Mouse (Mus musculus): ENCODE data around the gene Rpl9-ps1. TPM values are rescaled to one million over a fixed set of nuclear protein-coding genes. Genes with fewer than 3 reads are reported as not detected.

Rpl9-ps1 gene
- not detected for total RNA-seq (2021)

DNA sequence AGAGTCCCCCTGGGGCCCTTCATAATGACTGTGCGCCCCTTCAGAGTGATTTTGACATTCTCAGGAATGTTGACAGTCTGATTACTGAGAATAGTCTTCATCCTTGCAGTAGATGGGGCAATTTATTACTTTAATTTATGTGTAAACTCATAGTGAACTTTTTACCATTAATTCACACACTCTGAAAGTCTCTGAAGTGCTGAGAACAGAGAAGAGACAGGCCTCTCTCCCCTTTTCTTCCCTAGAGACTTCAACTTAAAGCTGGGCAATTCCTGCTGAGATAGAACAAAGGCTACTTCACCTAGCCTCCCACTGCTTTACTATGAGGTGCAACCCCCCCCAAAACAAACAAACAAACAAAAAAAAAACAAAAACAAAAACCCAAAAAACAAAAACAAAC, at the start of gene Rpl9-ps1:
Rpl9-ps1 (minus strand) TSS at position 101 of the 400 bp plus-strand sequence.
- no peak for DNase-seq (ENCODE audit: extremely low spot score in 1 of 2, low spot score in 2 of 2)
- intact Hi-C loops (cut with DNase I), result no loop called here

DNA sequence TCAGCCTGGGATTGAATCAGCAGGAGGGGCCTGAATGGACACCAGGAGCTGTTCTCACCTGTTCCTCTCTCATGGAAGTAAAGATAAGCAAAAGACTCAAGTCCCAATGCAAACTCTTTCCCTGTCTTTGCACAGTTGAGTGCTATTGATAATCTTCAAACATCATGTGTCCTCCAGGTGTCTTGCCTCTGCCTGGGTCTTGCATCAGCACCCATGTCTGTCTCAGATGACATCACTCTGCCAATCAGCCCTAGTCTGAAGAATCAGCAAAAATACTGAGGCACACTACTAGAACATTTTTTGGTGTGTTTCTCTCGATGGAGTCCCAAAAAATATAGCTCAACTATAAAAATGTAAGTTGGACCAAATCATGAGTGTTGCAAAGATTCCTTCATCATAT, 46.6 kb upstream of the Rpl9-ps1 start:
- intact Hi-C loops (cut with DNase I), result no loop called here
- DNase-seq (ENCODE audit: extremely low spot score in 1 of 2, low spot score in 2 of 2), result no peak

DNA sequence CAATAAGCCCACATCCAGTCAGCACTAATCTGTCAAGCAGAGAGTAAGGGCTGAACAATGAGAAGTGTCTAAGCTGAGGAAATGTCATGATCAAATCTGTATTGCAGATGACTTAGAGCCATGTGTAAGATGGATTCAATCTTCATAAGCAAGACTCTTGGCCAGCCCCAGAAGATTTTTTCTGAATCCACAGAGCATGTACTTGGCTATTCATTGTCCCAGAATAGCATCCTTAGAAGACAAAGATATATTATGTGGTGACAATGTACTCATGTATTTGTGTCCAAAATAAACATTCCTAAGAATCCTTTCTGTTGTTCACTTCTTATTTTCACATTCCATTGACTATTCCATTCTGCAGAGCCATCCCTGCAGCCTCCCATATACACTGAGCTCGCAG, 44.5 kb upstream of the Rpl9-ps1 start:
- intact Hi-C loops (cut with DNase I), result no loop called here
- no peak for DNase-seq (ENCODE audit: extremely low spot score in 1 of 2, low spot score in 2 of 2)

DNA sequence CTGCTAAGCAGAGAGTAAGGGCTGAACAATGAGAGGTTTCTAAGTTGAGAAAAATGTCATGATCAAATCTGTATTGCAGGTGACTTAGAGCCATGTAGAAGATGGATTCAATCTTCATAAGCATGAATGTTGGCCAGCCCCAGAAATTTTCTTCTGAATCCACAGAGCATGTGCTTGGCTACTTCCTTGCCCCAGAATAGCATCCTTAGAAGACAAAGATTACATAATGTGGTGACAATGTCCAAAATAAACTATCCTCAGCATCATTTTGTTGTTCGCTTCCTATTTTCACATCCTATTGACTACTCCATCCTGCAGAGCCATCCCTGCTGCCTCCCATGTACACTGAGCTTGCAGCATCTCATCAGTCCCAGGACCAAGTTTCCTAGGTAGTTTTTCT, 30.2 kb upstream of the Rpl9-ps1 start:
- intact Hi-C loops (cut with DNase I), result loop anchor here (2.0 kb wide), 1 partner anchor 21 kb away; no protein-coding TSS in a partner anchor
- DNase-seq (ENCODE audit: extremely low spot score in 1 of 2, low spot score in 2 of 2), result no peak

DNA sequence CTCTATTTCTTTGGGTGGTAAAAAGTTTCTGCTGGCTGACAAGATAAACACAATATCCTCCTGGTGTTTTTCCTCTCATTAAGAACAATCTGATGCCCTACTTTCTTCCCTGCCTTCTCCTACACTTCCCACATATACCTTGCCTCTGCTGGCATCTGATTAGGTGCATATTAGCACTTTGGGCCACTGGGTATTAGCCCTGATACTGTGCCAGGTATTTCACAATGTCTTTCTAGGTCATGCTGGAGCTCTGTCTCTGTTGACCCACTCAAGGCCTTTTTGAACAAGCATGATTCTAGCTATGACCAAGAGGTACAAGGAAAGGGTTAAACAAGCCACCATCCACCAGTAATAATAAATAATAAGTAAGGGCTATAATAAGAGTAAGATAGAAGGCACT, 26.3 kb upstream of the Rpl9-ps1 start:
- no peak for DNase-seq (ENCODE audit: extremely low spot score in 1 of 2, low spot score in 2 of 2)
- intact Hi-C loops (cut with DNase I), result no loop called here

DNA sequence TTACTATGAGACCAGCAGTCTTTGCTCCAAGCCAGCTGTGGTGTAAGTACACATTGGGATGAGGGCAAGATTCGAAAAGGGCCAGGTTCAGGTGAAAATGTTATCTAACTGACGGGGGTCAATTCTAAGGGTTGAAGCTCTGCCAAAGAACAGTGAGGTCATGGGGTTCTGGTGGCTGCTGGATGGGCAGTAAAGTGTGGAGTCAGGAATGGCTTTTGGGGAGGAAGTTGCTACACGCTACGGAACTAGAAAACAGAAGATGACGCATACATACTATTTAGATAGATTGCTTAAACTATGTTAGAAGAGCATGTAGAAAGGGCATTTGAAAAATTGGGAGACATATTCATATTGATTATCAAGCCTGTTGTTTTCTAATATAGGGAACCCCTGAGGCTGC, 18.1 kb upstream of the Rpl9-ps1 start:
- intact Hi-C loops (cut with DNase I), result no loop called here
- no peak for DNase-seq (ENCODE audit: extremely low spot score in 1 of 2, low spot score in 2 of 2)

DNA sequence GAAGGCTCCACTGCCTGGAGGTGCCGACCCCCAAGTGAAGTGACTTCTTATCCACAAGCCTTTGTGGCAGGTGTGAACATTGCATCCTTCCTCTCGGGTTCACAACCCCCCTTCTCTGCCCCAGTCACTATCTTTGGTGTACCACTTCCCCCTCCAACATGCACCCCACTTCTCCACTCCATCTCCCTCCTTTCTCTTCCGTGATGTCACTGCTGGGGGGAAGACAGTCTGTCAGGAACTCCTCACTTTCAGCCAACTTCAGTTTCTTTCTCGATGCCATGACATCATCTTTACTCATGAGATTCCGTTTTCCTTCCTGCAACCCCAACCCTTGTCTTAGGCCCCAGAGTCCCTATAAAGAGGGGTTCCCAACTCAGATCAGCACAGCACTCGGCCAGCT, 16.8 kb upstream of the Rpl9-ps1 start, which contains the start of gene Ccl4:
Ccl4 (plus strand) TSS at position 381 of the 400 bp plus-strand sequence.
- intact Hi-C loops (cut with DNase I), result no loop called here
- no peak for DNase-seq (ENCODE audit: extremely low spot score in 1 of 2, low spot score in 2 of 2)

DNA sequence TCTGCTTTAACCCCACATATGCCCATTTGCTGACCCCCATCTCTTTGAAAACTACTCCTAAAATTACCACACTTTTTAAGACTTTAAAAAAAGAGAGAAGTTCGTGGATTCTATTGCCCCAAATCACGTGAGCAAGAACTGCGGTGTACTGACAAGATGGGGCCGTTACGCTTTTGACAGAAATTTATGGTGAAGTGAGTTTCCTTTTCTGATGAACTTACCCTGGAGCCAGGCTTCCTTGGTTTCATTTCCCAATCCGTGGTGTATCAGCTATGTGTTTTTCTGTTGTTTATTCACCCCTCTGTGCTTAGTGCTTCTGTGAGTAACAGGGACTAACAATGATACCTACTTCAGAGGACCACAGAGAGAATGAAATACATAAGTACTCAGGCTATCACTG, 13.4 kb upstream of the Rpl9-ps1 start:
- intact Hi-C loops (cut with DNase I), result no loop called here
- no peak for DNase-seq (ENCODE audit: extremely low spot score in 1 of 2, low spot score in 2 of 2)

DNA sequence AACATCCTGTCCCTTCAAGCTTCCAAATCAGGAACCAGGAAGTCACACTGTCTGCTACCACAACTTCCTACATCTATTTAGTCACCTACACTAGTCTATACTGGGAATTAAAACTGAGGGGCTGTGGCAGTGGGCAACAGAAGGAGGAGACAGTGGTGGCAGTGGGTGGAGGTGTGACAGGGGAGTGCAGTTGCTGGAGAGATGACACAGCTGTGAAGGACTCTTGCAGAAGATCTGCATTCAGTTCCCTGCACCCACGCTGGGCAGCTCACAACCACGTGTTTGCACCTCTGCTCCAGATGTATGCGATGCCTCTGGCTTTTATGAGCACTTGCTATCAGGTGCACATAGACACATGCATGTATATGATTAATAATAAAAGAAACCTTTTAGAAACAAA, 12.1 kb upstream of the Rpl9-ps1 start:
- DNase-seq (ENCODE audit: extremely low spot score in 1 of 2, low spot score in 2 of 2), result no peak
- intact Hi-C loops (cut with DNase I), result no loop called here

DNA sequence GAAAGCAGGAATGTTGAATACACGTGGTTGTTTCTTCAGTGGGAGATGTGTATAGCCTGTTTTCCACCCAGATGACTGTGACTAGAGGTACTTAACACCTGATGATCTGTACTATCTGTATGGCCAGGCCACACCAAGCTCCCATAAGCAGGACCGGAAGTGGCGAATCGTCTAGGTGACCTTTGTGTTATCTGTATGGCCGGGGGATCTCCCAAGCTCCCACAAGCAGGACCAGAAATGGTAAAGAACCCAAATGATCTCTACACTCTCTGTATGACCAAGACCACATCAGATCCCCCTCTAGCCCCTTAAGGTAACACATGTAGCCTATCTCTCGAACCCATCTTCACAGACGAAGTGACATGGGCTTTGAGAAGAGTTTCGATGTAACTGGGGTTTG, 9.2 kb upstream of the Rpl9-ps1 start:
- no peak for DNase-seq (ENCODE audit: extremely low spot score in 1 of 2, low spot score in 2 of 2)
- intact Hi-C loops (cut with DNase I), result loop anchor here (5.0 kb wide), 1 partner anchor 48 kb away; the partner anchor contains the start of gene Wfdc17

DNA sequence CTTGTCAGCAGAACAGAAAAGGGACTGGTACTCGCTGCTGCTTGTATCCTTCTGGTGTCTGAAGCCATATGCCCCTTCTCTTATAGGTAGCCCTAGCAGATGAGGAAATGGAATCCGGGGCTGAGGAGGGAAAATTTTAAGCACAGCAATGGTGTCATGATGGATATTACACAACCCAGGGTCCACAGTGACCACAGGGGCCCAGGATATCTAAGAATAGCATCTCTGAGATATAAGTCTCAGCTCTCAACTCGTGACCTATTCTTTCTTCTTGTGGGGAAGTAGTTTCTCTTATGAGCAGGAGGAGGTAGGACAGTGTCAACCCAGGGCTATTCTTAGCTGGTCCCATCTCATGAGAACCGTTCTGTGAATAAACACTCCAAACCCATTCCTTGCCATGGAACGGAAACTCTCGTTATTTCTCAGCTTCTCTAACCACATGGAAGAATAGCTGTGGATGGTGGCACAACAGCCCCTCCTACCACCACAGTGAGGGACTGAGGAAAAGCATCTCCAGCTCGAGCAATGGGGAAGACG, 4.0 kb upstream of the Rpl9-ps1 start, which contains the start of gene Ccl3:
Ccl3 (minus strand) TSS at position 51 of the 537 bp plus-strand sequence.
- DNase-seq (ENCODE audit: extremely low spot score in 1 of 2, low spot score in 2 of 2), result no peak
- intact Hi-C loops (cut with DNase I), result no loop called here

DNA sequence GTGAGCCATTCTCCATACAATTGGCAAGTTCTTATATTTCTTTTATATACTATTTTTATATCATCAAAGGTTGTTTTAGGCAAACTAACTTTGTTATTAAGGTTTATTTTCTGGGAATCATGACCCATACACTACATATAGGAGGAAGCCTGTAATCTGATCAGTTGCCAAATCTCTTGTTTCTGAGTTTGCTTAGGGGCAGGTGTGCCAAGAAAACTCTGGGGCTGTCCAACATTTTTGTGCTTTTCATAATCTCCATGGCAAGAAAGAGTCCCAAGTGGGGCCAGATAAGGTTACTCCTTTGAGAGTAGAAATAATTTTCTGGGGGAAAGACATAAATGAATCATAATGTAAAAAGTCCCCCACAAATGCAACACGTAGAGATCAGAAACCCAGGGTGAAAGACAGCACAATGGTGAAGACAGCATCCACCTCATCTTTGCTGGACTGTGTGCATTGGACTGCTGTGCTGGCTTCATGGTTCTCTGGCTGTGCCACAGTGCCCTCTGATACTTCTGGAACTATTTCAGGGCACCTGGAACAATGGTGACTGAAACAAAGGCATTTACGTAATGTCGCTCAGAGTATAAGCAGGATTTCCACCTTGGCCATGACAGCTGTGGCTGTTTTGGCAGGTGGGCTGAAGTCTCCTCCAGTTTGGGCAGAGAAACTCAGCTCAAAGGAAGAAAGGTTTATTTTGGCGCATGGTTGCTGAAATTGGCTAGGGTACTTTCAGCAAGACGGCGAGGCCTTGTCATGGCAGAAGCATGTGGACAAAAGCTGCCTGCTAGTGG, 1.1 kb upstream of the Rpl9-ps1 start:
- DNase-seq (ENCODE audit: extremely low spot score in 1 of 2, low spot score in 2 of 2), result no peak
- intact Hi-C loops (cut with DNase I), result no loop called here

DNA sequence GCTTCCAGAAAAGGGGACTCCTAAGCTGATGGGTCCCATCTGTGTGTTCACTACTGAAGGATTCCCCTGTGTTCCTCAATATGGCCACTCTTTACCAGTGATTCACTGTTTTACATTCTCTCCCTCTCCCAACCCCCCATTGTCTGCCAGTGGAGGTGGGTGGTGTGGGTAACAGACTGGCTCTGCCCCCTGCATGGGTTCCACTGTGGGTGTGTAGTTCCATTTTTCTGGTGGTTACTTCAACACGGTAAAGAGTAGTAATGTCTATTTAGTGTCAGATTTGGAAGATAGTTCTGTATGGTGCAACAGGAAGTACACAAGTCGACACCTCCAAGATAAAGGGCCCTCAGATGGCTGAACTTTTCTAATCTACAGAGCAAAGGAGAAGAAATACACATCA, 4.2 kb downstream of the Rpl9-ps1 start:
- DNase-seq (ENCODE audit: extremely low spot score in 1 of 2, low spot score in 2 of 2), result no peak
- intact Hi-C loops (cut with DNase I), result no loop called here

DNA sequence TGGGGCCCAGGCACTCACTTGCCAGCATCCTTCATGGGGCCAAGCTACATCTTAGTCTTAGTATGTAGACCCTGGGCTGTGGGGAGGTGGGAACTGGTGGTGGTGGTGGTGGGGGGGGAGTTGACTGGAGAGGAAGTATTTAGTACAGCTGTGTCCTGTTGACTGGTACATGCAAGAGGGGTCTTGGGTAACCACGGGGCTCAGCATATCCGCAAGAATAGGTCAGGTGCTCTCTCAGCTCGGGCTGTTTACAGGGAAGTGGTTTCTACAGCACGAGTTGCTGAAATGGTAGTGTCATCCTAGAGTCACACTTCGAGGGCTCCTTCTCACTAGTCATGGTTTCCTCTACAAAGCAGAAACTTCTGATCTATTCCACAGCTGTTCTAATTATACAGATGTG, 5.3 kb downstream of the Rpl9-ps1 start:
- DNase-seq (ENCODE audit: extremely low spot score in 1 of 2, low spot score in 2 of 2), result peak in 1 of 2 experiments; percentile 20
- intact Hi-C loops (cut with DNase I), result no loop called here

DNA sequence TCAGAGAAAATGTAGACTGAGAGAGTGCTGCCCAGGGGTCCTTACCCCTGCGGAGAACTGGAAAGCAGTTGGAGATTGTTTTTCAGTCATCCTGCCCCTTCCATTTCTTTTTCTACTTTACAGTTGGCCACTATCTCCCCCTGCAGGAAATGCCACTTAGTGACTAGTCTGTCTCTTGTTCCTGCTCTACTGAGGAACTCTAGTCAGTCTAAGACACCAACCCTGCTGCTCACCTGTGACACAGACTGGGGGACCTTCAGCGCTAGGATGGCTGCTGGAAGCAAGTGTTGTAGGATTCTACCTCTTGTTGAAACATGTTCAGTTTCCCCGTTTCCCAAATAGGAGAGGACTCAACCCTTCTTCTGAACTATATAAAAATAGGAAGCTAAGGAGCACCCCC, 5.9 kb downstream of the Rpl9-ps1 start:
- DNase-seq (ENCODE audit: extremely low spot score in 1 of 2, low spot score in 2 of 2), result no peak
- intact Hi-C loops (cut with DNase I), result no loop called here

DNA sequence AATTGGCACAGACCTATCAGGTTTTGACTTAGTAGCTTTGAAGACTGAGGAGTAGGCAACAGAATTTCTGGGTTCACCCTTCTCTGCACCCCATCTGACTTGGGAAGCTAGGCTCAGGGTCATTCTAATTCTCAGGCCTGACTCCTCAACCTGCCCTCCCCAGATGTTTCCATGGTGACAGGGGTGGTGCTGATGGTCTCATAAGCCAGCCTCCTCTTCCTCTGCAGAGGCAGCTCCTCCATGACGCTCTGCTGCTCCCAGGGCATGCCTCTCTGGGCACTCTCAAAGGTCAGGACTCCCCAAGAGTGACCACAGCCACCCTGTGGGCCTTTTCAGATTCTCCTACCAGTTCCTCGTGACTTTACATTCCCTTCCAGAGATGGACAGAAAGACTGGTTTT, 6.5 kb downstream of the Rpl9-ps1 start:
- intact Hi-C loops (cut with DNase I), result no loop called here
- no peak for DNase-seq (ENCODE audit: extremely low spot score in 1 of 2, low spot score in 2 of 2)

DNA sequence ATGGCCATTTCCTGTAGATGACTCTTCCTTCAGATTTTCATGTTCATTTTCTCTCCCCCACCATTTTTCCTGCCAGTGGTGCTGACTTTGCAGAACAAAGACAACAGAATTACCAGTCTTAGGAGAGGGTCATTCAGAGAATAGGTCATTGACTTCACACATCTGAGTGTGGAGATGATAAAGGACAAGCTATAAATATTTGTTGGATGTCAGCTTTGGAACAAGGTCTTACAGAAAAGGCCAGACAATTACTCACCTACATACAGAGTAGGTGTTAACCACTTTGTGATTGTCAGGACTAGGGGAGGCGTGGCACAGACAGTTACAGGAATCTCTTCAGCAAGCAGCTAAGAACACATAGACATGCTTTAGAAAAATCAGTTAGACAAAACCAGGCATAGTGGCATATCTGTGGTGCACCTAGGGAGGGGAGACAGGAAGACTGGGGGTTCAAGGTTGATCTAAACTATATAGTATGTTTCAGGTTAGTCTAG, 8.6 kb downstream of the Rpl9-ps1 start:
- DNase-seq (ENCODE audit: extremely low spot score in 1 of 2, low spot score in 2 of 2), result no peak
- intact Hi-C loops (cut with DNase I), result no loop called here

DNA sequence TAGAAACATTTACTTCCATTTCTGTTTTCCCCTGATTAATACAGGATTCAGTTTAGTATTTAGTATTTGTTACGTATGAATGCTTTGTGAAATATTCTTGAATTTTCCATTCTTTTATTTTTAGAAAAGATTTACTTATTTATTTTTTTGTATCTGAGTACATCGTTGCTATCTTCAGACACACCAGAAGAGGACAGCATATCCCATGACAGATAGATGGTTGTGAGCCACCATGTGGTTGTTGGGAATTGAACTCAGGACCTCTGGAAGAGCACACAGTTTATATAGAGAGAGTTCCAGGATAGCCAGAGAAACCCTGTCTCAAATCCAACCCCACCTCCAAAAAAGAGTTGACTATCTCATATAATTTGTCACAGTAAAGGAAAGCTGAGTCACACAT, 10.5 kb downstream of the Rpl9-ps1 start:
- intact Hi-C loops (cut with DNase I), result loop anchor here (5.0 kb wide), 1 partner anchor 78 kb away; no protein-coding TSS in a partner anchor
- DNase-seq (ENCODE audit: extremely low spot score in 1 of 2, low spot score in 2 of 2), result no peak

DNA sequence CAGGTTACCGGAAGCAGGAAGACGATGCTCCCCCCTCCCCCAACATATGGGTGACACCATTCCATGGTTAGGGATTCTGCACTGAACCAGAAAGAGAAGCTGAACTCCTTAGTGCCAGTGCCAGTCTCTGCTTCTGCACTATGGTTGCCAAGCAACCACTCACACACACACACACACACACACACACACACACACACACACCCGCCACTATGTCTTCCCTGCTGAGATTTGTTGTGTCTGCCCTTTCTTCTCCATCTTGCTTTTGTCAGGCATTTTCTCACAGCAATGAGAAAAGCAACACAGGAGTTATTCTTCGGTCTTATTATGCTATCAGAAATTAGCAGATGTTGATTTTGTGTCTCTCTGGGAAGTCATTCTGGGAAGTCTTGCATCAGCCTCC, 11.0 kb downstream of the Rpl9-ps1 start:
- peak; percentile 2 to 35 for DNase-seq (ENCODE audit: extremely low spot score in 1 of 2, low spot score in 2 of 2)
- intact Hi-C loops (cut with DNase I), result loop anchor here (5.0 kb wide), 1 partner anchor 77 kb away; no protein-coding TSS in a partner anchor

DNA sequence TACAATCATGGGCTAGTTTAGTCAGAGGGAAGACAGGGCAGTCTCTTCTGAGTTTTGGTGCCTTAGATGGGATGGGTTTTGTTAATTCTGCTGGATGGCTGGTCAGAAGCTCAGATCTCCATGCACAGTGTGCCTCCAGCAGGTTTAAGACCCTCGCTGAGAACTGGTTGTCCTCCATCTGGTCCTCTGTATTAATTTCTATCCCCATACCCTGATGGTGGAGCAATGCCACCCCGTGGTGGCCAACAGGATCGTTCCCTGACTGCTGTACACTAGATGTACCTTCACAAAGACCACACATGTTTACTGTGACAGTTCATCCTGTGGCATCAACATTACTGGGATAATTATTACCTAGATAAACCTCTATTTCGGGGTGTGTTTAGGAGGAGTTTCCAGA, 12.7 kb downstream of the Rpl9-ps1 start:
- intact Hi-C loops (cut with DNase I), result loop anchor here (5.0 kb wide), 1 partner anchor 75 kb away; no protein-coding TSS in a partner anchor
- no peak for DNase-seq (ENCODE audit: extremely low spot score in 1 of 2, low spot score in 2 of 2)
